Mouse (Mus musculus) CH12.LX (cell line): ENCODE measurements at regions not wholly inside any gene's neighbourhood (a gene's known extent, or its start where the extent isn't known, plus 50 kb on each side); places are given as distances from the start of the nearest gene placed in this dataset.

Experiments used
- CTCF ChIP-seq, 2 experiments: IDR thresholded peaks in 1 of 2; conservative IDR thresholded peaks in 1 of 2; 2 replicates each; pipeline ENCODE4 v1.5.1; 2011 to 2012; ENCODE audit warnings: low read depth in 2 of 2, low read length in 2 of 2, improper control_type of control experiment in 1 of 2, inconsistent platforms in 1 of 2, mild to moderate bottlenecking in 1 of 2, moderate library complexity in 1 of 2
- EP300 ChIP-seq: IDR thresholded peaks from 2 replicates; pipeline ENCODE4 v1.6.1; 2011; ENCODE audit warnings: low read length, improper control_type of control experiment
- HCFC1 ChIP-seq: IDR thresholded peaks from 2 replicates; pipeline ENCODE4 v1.6.1; 2012; ENCODE audit warnings: low read depth, mild to moderate bottlenecking, inconsistent platforms, low read length, improper control_type of control experiment
- MAZ ChIP-seq: IDR thresholded peaks from 2 replicates; pipeline ENCODE4 v1.6.1; 2012; ENCODE audit warnings: low read depth, mild to moderate bottlenecking, inconsistent platforms, low read length, improper control_type of control experiment, moderate library complexity
- NELFE ChIP-seq: IDR thresholded peaks from 2 replicates; pipeline ENCODE4 v1.6.1; 2011; ENCODE audit warnings: low read depth, low read length, improper control_type of control experiment
- PAX5 ChIP-seq: IDR thresholded peaks from 2 replicates; pipeline ENCODE4 v1.6.1; 2012; ENCODE audit warnings: low read length, inconsistent platforms, mixed read lengths
- POLR2A ChIP-seq: IDR thresholded peaks from 2 replicates; pipeline ENCODE4 v1.6.1; 2011; ENCODE audit warnings: low read depth, mild to moderate bottlenecking, improper control_type of control experiment, low read length
- POLR2AphosphoS2 ChIP-seq: IDR thresholded peaks from 2 replicates; pipeline ENCODE4 v1.6.1; 2011; ENCODE audit warnings: low read depth, low read length, improper control_type of control experiment
- RAD21 ChIP-seq: IDR thresholded peaks from 2 replicates; pipeline ENCODE4 v1.6.1; 2011; ENCODE audit warnings: low read depth, mild to moderate bottlenecking, low read length, improper control_type of control experiment, moderate library complexity
- TCF12 ChIP-seq: IDR thresholded peaks from 2 replicates; pipeline ENCODE4 v1.6.1; 2014; ENCODE audit warnings: low read depth, mild to moderate bottlenecking, inconsistent platforms, low read length, improper control_type of control experiment
- USF2 ChIP-seq: conservative IDR thresholded peaks from 2 replicates; pipeline ENCODE4 v1.6.1; 2011; ENCODE audit warnings: low read depth, low read length, improper control_type of control experiment
- ZNF384 ChIP-seq: IDR thresholded peaks from 2 replicates; pipeline ENCODE4 v1.6.1; 2012; ENCODE audit warnings: low read depth, low read length, improper control_type of control experiment, inconsistent platforms

- TF ChIP-seq CTCF (conservative IDR thresholded peaks at IDR 0.05 in 1 of 2, IDR thresholded peaks at IDR 0.05 in 1 of 2; ENCODE audit: low read depth in 2 of 2, low read length in 2 of 2) = peak; percentile 56 to 74
- TF ChIP-seq HCFC1 = no peak
- TF ChIP-seq POLR2A = no peak
- TF ChIP-seq EP300 = no peak
- peak; percentile 34 for TF ChIP-seq RAD21
- no peak for TF ChIP-seq NELFE
- TF ChIP-seq PAX5 = no peak
- no peak for TF ChIP-seq MAZ
- no peak for TF ChIP-seq TCF12
- no peak for TF ChIP-seq USF2
- TF ChIP-seq ZNF384 = no peak
- TF ChIP-seq POLR2AphosphoS2 = no peak
Observed at GRCm38 (mm10) chr7:137549991-137550390, 112.6 kb downstream of the Glrx3 start.
